Mouse (Mus musculus) liver, embryonic 16.5 days (tissue): ENCODE results near the gene Fkbp6. TPM values are rescaled to one million over a fixed set of nuclear protein-coding genes. Genes with fewer than 3 reads are reported as not detected.

Experiments
- ATAC-seq: fragments of 200-750 bp; cut with Nextera tagmentation; 2 replicates; pipeline ENCODE4 v1.8.0; 2017; ENCODE audit warnings: low read depth, mild to moderate bottlenecking, moderate number of reproducible peaks, moderate library complexity
- H3K27ac ChIP-seq: fragments of 300-500 bp; sonication (generic); 2 replicates; pipeline ENCODE4 v1.5.1; 2014; ENCODE audit warnings: mild to moderate bottlenecking, low read length
- H3K27me3 ChIP-seq: fragments of 300-500 bp; sonication (generic); 2 replicates; pipeline ENCODE4 v1.6.1; 2014; ENCODE audit warnings: low read depth, low read length, mixed read lengths; ENCODE audit not compliant: control insufficient read depth, insufficient read depth
- H3K36me3 ChIP-seq: fragments of 300-500 bp; sonication (generic); 2 replicates; pipeline ENCODE4 v1.6.1; 2014; ENCODE audit warnings: mild to moderate bottlenecking; ENCODE audit not compliant: control insufficient read depth, insufficient read depth
- H3K4me1 ChIP-seq: fragments of 300-500 bp; sonication (generic); 2 replicates; pipeline ENCODE4 v1.6.1; 2014; ENCODE audit warnings: low read depth, low read length, mixed read lengths; ENCODE audit not compliant: control insufficient read depth
- H3K4me2 ChIP-seq: fragments of 300-500 bp; sonication (generic); 2 replicates; pipeline ENCODE4 v1.6.1; 2014; ENCODE audit warnings: low read depth, low read length, mixed read lengths
- H3K4me3 ChIP-seq: fragments of 300-500 bp; sonication (generic); 2 replicates; pipeline ENCODE4 v1.5.1; 2014; ENCODE audit warnings: low read depth, mild to moderate bottlenecking, low read length
- H3K9ac ChIP-seq: fragments of 300-500 bp; sonication (generic); 2 replicates; pipeline ENCODE4 v1.6.1; 2014; ENCODE audit warnings: low read depth, low read length
- H3K9me3 ChIP-seq: fragments of 300-500 bp; sonication (generic); replicated peaks from 2 replicates; pipeline ENCODE4 v1.6.1; 2016; ENCODE audit warnings: low read length; ENCODE audit not compliant: control insufficient read depth
- WGBS: fragments of 180-500 bp; shearing (Covaris S2); extraction: QIAGEN DNeasy Blood & Tissue Kit; methylation state at CpG from one replicate; pipeline ENCODE4 v1.1.7; 2014; ENCODE audit not compliant: insufficient replicate concordance; 5-methylcytosine and 5-hydroxymethylcytosine counted together
- polyA plus RNA-seq: library from polyadenylated mRNA; unstranded; fragments of >200 nt; fragmentation: Nextera tagmentation; extraction: Ambion mirVana; gene quantifications from 2 replicates; pipeline ENCODE4 v1.2.1, GENCODE M21; 2015

Gene Fkbp6
- polyA plus RNA-seq, 1 experiment from 2014 or later, result not detected

- H3K27ac ChIP-seq, result no peak overlapping the region
- no peak overlapping the region for H3K4me2 ChIP-seq
- WGBS, result 47% methylated on average over 3 of the region's 3 CpGs
- H3K4me1 ChIP-seq, result no peaks in the 10 kb centered on the region
- H3K9me3 ChIP-seq, result no peaks in the 10 kb centered on the region
- H3K9ac ChIP-seq, result no peak overlapping the region
- H3K27me3 ChIP-seq, result no peaks in the 10 kb centered on the region
- no peaks in the 10 kb centered on the region for H3K36me3 ChIP-seq
- no peak for ATAC-seq
- H3K4me3 ChIP-seq, result no peak overlapping the region
Observed at GRCm38 (mm10) chr5:135337575-135337974, 12.3 kb downstream of the Fkbp6 start.

- Histone ChIP-seq H3K9me3 (no peaks in the 10 kb centered on the region), H3K9ac (no peak overlapping the region), H3K4me3 (no peak overlapping the region), H3K4me2 (no peak overlapping the region), H3K27me3 (no peaks in the 10 kb centered on the region), H3K4me1 (no peaks in the 10 kb centered on the region), H3K36me3 (no peaks in the 10 kb centered on the region), H3K27ac (no peak overlapping the region)
- ATAC-seq, result no peak
- 67% methylated on average over 6 of the region's 6 CpGs for WGBS
Observed at GRCm38 (mm10) chr5:135331161-135331560, 18.7 kb downstream of the Fkbp6 start.

- no peak overlapping the region for H3K27ac ChIP-seq
- WGBS, result 71% methylated on average over 5 of the region's 5 CpGs
- H3K36me3 ChIP-seq, result no peaks in the 10 kb centered on the region
- no peak overlapping the region for H3K4me2 ChIP-seq
- H3K9ac ChIP-seq, result no peak overlapping the region
- H3K4me1 ChIP-seq, result no peaks in the 10 kb centered on the region
- no peak overlapping the region for H3K4me3 ChIP-seq
- ATAC-seq, result no peak
- no peaks in the 10 kb centered on the region for H3K27me3 ChIP-seq
- H3K9me3 ChIP-seq, result no peaks in the 10 kb centered on the region
Observed at GRCm38 (mm10) chr5:135330201-135330600, 19.6 kb downstream of the Fkbp6 start.

- H3K4me3 ChIP-seq, result no peak overlapping the region
- H3K4me2 ChIP-seq, result no peak overlapping the region
- no peaks in the 10 kb centered on the region for H3K27me3 ChIP-seq
- whole genome bisulfite sequencing, result 53% methylated on average over 4 of the region's 4 CpGs
- no peak for ATAC-seq
- no peak overlapping the region for H3K9ac ChIP-seq
- no peaks in the 10 kb centered on the region for H3K4me1 ChIP-seq
- no peaks in the 10 kb centered on the region for H3K9me3 ChIP-seq
- no peaks in the 10 kb centered on the region for H3K36me3 ChIP-seq
- H3K27ac ChIP-seq, result no peak overlapping the region
Observed at GRCm38 (mm10) chr5:135329471-135329870, 20.4 kb downstream of the Fkbp6 start.

- no peak for ATAC-seq
- 34% methylated on average over 3 of the region's 3 CpGs for WGBS
- no peaks in the 10 kb centered on the region for H3K4me1 ChIP-seq
- no peak overlapping the region for H3K4me2 ChIP-seq
- H3K4me3 ChIP-seq, result no peak overlapping the region
- no peak overlapping the region for H3K27ac ChIP-seq
- no peak overlapping the region for H3K9ac ChIP-seq
- no peaks in the 10 kb centered on the region for H3K9me3 ChIP-seq
- no peaks in the 10 kb centered on the region for H3K36me3 ChIP-seq
- no peaks in the 10 kb centered on the region for H3K27me3 ChIP-seq
Observed at GRCm38 (mm10) chr5:135326121-135326659, 23.7 kb downstream of the Fkbp6 start.

- Histone ChIP-seq H3K9me3 (no peaks in the 10 kb centered on the region), H3K4me2 (no peak overlapping the region), H3K36me3 (no peaks in the 10 kb centered on the region), H3K27me3 (no peaks in the 10 kb centered on the region), H3K9ac (no peak overlapping the region), H3K4me3 (no peak overlapping the region), H3K27ac (no peak overlapping the region), H3K4me1 (no peaks in the 10 kb centered on the region)
- 76% methylated on average over 1 of the region's 1 CpGs for WGBS
- no peak for ATAC-seq
Observed at GRCm38 (mm10) chr5:135322197-135322596, 27.6 kb downstream of the Fkbp6 start.

- 52% methylated on average over 2 of the region's 2 CpGs for WGBS
- Histone ChIP-seq H3K4me2 (no peak overlapping the region), H3K4me3 (no peak overlapping the region), H3K9me3 (no peaks in the 10 kb centered on the region), H3K36me3 (no peaks in the 10 kb centered on the region), H3K9ac (no peak overlapping the region), H3K4me1 (no peaks in the 10 kb centered on the region), H3K27me3 (no peaks in the 10 kb centered on the region), H3K27ac (no peak overlapping the region)
- no peak for ATAC-seq
Observed at GRCm38 (mm10) chr5:135319856-135320255, 30.0 kb downstream of the Fkbp6 start.

- Histone ChIP-seq H3K36me3 (no peaks in the 10 kb centered on the region), H3K4me2 (no peak overlapping the region), H3K4me3 (no peak overlapping the region), H3K27me3 (no peaks in the 10 kb centered on the region), H3K27ac (no peak overlapping the region), H3K9me3 (no peaks in the 10 kb centered on the region), H3K9ac (no peak overlapping the region), H3K4me1 (no peaks in the 10 kb centered on the region)
- ATAC-seq, result no peak
- WGBS, result 40% methylated on average over 3 of the region's 3 CpGs
Observed at GRCm38 (mm10) chr5:135316177-135316576, 33.7 kb downstream of the Fkbp6 start.

- no peak overlapping the region for H3K4me2 ChIP-seq
- H3K27ac ChIP-seq, result no peak overlapping the region
- no peaks in the 10 kb centered on the region for H3K9me3 ChIP-seq
- no peak overlapping the region for H3K4me3 ChIP-seq
- WGBS, result 30% methylated on average over 10 of the region's 10 CpGs
- no peak for ATAC-seq
- no peak overlapping the region for H3K9ac ChIP-seq
- H3K36me3 ChIP-seq, result no peaks in the 10 kb centered on the region
- H3K4me1 ChIP-seq, result no peaks in the 10 kb centered on the region
- H3K27me3 ChIP-seq, result no peaks in the 10 kb centered on the region
Observed at GRCm38 (mm10) chr5:135306321-135306965, 43.4 kb downstream of the Fkbp6 start.
